8 mouse cellular contexts compared by ENCODE assay signal in genomic region chr11:23666526-23666925, GRCm38 (mm10). TPM values are rescaled to one million over a fixed set of nuclear protein-coding genes. Genes with fewer than 3 reads are reported as not detected.
DNase-seq lines count a peak whose midpoint lies in the region; ATAC-seq and TF ChIP-seq lines count a peak whose summit lies in the region.

No protein-coding gene starts in this region.

- peak overlapping the region; percentile 92 for H3K4me3 ChIP-seq in kidney, postnatal 0 days (replicated peaks; ENCODE audit: low read depth, low read length)
- peak overlapping the region; percentile 88 for H3K4me3 ChIP-seq in embryonic facial prominence, embryonic 11.5 days (ENCODE audit: low read depth, low read length)
- peak overlapping the region; percentile 96 for H3K4me3 ChIP-seq in hindbrain, postnatal 0 days (ENCODE audit: low read length)
- peak overlapping the region; percentile 83 for H3K4me3 ChIP-seq in myocyte

- H3K9ac ChIP-seq in kidney, postnatal 0 days (ENCODE audit: low read depth, low read length) = peak overlapping the region; percentile 94
- peak overlapping the region; percentile 91 for H3K9ac ChIP-seq in embryonic facial prominence, embryonic 11.5 days (replicated peaks; ENCODE audit: low read length)
- peak overlapping the region; percentile 85 for H3K9ac ChIP-seq in hindbrain, postnatal 0 days (replicated peaks; ENCODE audit: low read length)

- H3K9me3 ChIP-seq in kidney, postnatal 0 days (replicated peaks; ENCODE audit: low read length) = no peaks in the 10 kb centered on the region
- no peaks in the 10 kb centered on the region for H3K9me3 ChIP-seq in embryonic facial prominence, embryonic 11.5 days (replicated peaks; ENCODE audit: control insufficient read depth, low read length)
- H3K9me3 ChIP-seq in hindbrain, postnatal 0 days (ENCODE audit: low read length) = no peaks in the 10 kb centered on the region

- H3K27ac ChIP-seq in kidney, postnatal 0 days = peak overlapping the region; percentile 98
- H3K27ac ChIP-seq in embryonic facial prominence, embryonic 11.5 days (replicated peaks; ENCODE audit: low read depth, low read length) = peak overlapping the region; percentile 74
- peak overlapping the region; percentile 99 for H3K27ac ChIP-seq in hindbrain, postnatal 0 days

- peak overlapping the region; percentile 58 for H3K4me2 ChIP-seq in kidney, postnatal 0 days (ENCODE audit: low read length)
- H3K4me2 ChIP-seq in embryonic facial prominence, embryonic 11.5 days (ENCODE audit: low read depth, low read length) = peak overlapping the region; percentile 37
- peak overlapping the region; percentile 87 for H3K4me2 ChIP-seq in hindbrain, postnatal 0 days (ENCODE audit: low read depth, low read length)
- peak overlapping the region; percentile 93 for H3K4me2 ChIP-seq in myocyte (ENCODE audit: low read depth)

- 4% methylated on average over 5 of the region's 5 CpGs for WGBS in kidney, postnatal 0 days
- WGBS in embryonic facial prominence, embryonic 11.5 days = 8% methylated on average over 5 of the region's 5 CpGs
- 8% methylated on average over 5 of the region's 5 CpGs for WGBS in hindbrain, postnatal 0 days

- ATAC-seq in kidney, postnatal 0 days (replicated peaks; ENCODE audit: low FRiP score, low read depth) = no peak
- no peak; the same call in 1 of the 2 replicates for ATAC-seq in embryonic facial prominence, embryonic 11.5 days (replicated peaks; ENCODE audit: insufficient number of reproducible peaks, low FRiP score, low TSS enrichment, low read depth)
- no peak; the same call in 1 of the 2 replicates for ATAC-seq in hindbrain, postnatal 0 days

- peaks cover 3% of the 10 kb centered on the region; the same call in 1 of the 2 replicates for H3K36me3 ChIP-seq in kidney, postnatal 0 days (ENCODE audit: insufficient read depth, low read length)
- no peaks in the 10 kb centered on the region for H3K36me3 ChIP-seq in embryonic facial prominence, embryonic 11.5 days (replicated peaks; ENCODE audit: control insufficient read depth, insufficient read depth, low read depth, low read length)
- H3K36me3 ChIP-seq in hindbrain, postnatal 0 days (ENCODE audit: insufficient read depth, low read length) = no peaks in the 10 kb centered on the region
- peaks cover 10% of the 10 kb centered on the region for H3K36me3 ChIP-seq in myocyte (ENCODE audit: control insufficient read depth, insufficient read depth)

- H3K4me1 ChIP-seq in kidney, postnatal 0 days (replicated peaks; ENCODE audit: insufficient read depth, low read length) = 0 out of 2 replicates have a peak, but pooled peaks cover 5% of the 10 kb centered on the region
- no peaks in the 10 kb centered on the region for H3K4me1 ChIP-seq in embryonic facial prominence, embryonic 11.5 days (ENCODE audit: control insufficient read depth, insufficient read depth, low read length)
- 0 out of 2 replicates have a peak, but pooled peaks cover 5% of the 10 kb centered on the region for H3K4me1 ChIP-seq in hindbrain, postnatal 0 days (ENCODE audit: insufficient read depth, low read length)

- peak overlapping the region; percentile 68 for H3ac ChIP-seq in myocyte (ENCODE audit: control insufficient read depth, insufficient read length)

- DNase-seq in kidney, postnatal 0 days (ENCODE audit: low spot score) = no peak
- DNase-seq in kidney, postnatal 10 days = no peak
- DNase-seq in embryonic facial prominence, embryonic 11.5 days (ENCODE audit: low spot score) = peak; percentile 14
- peak; percentile 30 for DNase-seq in hindbrain, postnatal 0 days (ENCODE audit: low spot score)
- no peak for DNase-seq in left cerebral cortex, adult 18-20 months (ENCODE audit: low spot score in 2 of 2)
- DNase-seq in thymus, postnatal 25 days = no peak
- DNase-seq in spleen, adult 12 weeks (ENCODE audit: low spot score) = no peak

- peaks cover 51% of the 10 kb centered on the region for H3K79me2 ChIP-seq in myocyte (ENCODE audit: control insufficient read depth, insufficient read depth)

- no peak for TF ChIP-seq POLR2A in myocyte (IDR thresholded peaks at IDR 0.05; ENCODE audit: insufficient read length, low read depth)

- TF ChIP-seq CTCF in kidney, postnatal 0 days (IDR thresholded peaks at IDR 0.05; ENCODE audit: low read depth) = no peak
- TF ChIP-seq CTCF in hindbrain, postnatal 0 days (IDR thresholded peaks at IDR 0.05; ENCODE audit: low read depth) = no peak

- no peaks in the 10 kb centered on the region for H3K27me3 ChIP-seq in kidney, postnatal 0 days (ENCODE audit: insufficient read depth, low read length)
- no peaks in the 10 kb centered on the region for H3K27me3 ChIP-seq in embryonic facial prominence, embryonic 11.5 days (ENCODE audit: control insufficient read depth, insufficient read depth, low read length)
- H3K27me3 ChIP-seq in hindbrain, postnatal 0 days (ENCODE audit: insufficient read depth, low read length) = no peaks in the 10 kb centered on the region
- no peaks in the 10 kb centered on the region for H3K27me3 ChIP-seq in myocyte (ENCODE audit: control insufficient read depth, insufficient read depth, insufficient read length)

TF ChIP-seq in myocyte, 11 proteins besides CTCF, POLR2A, EP300 and RAD21:
- no peak for TF ChIP-seq MYOD1 (IDR thresholded peaks at IDR 0.05; ENCODE audit: control insufficient read depth in 1 of 3, insufficient read length in 2 of 3, low read depth in 2 of 3)
- TF ChIP-seq TCF3 (IDR thresholded peaks at IDR 0.05; ENCODE audit: insufficient read length, low read depth) = no peak
- TF ChIP-seq CEBPB (IDR thresholded peaks at IDR 0.05; ENCODE audit: insufficient read depth, poor library complexity, severe bottlenecking) = no peak
- TF ChIP-seq REST (IDR thresholded peaks at IDR 0.05; ENCODE audit: insufficient read depth, insufficient read length) = no peak
- TF ChIP-seq USF1 (IDR thresholded peaks at IDR 0.05; ENCODE audit: low read depth) = no peak
- TF ChIP-seq POLR2AphosphoS2 (IDR thresholded peaks at IDR 0.05; ENCODE audit: insufficient read length, low read depth) = no peak
- no peak for TF ChIP-seq MYOG (IDR thresholded peaks at IDR 0.05; ENCODE audit: control insufficient read depth in 1 of 3, insufficient read depth in 1 of 3, insufficient read length in 2 of 3, low read depth in 2 of 3)
- no peak for TF ChIP-seq SRF (IDR thresholded peaks at IDR 0.05; ENCODE audit: control insufficient read depth, insufficient read length, low read depth)
- no peak for TF ChIP-seq MAX (IDR thresholded peaks at IDR 0.05; ENCODE audit: low read depth)

RNA-seq across cellular contexts. Expression of gene Pex13, which starts 0.8 kb away (rescaled TPM):
- 32.4 and 32.9 TPM in 2 replicates for polyA plus RNA-seq in kidney, postnatal 0 days (2015; fragmentation: Nextera tagmentation; extraction: Ambion mirVana)
- 48.0 and 48.6 TPM in 2 replicates for polyA plus RNA-seq in embryonic facial prominence, embryonic 11.5 days (2014; fragmentation: Nextera tagmentation; extraction: Ambion mirVana)
- 16.1 and 19.5 TPM in 2 replicates for total RNA-seq in hindbrain, postnatal 0 days (2014; rRNA removed)
- 27.8 and 28.8 TPM in 2 replicates for polyA plus RNA-seq in hindbrain, postnatal 0 days (2015; fragmentation: Nextera tagmentation; extraction: Ambion mirVana)
- 12.3 TPM for polyA plus RNA-seq in myocyte (2012; fragmentation: generic; extraction: Trizol)
- total RNA-seq in left cerebral cortex, adult 18-20 months (2021) = 10 to 100 TPM; 24.4 to 27.0 TPM

RNA-seq across cellular contexts. Expression of gene Pus10, which starts 1.1 kb away (rescaled TPM):
- 19.3 and 20.2 TPM in 2 replicates for polyA plus RNA-seq in kidney, postnatal 0 days (2015; fragmentation: Nextera tagmentation; extraction: Ambion mirVana)
- polyA plus RNA-seq in embryonic facial prominence, embryonic 11.5 days (2014; fragmentation: Nextera tagmentation; extraction: Ambion mirVana) = 32.0 and 41.0 TPM in 2 replicates
- 9.0 and 11.8 TPM in 2 replicates for total RNA-seq in hindbrain, postnatal 0 days (2014; rRNA removed)
- polyA plus RNA-seq in hindbrain, postnatal 0 days (2015; fragmentation: Nextera tagmentation; extraction: Ambion mirVana) = 7.8 and 8.5 TPM in 2 replicates
- polyA plus RNA-seq in myocyte (2012; fragmentation: generic; extraction: Trizol) = 4.3 TPM
- 10 to 100 TPM; 15.0 to 15.3 TPM for total RNA-seq in left cerebral cortex, adult 18-20 months (2021)

RNA-seq across cellular contexts. Expression of gene 0610010F05Rik, which starts 33.1 kb away (rescaled TPM):
- polyA plus RNA-seq in kidney, postnatal 0 days (2015; fragmentation: Nextera tagmentation; extraction: Ambion mirVana) = 22.5 and 23.7 TPM in 2 replicates
- polyA plus RNA-seq in embryonic facial prominence, embryonic 11.5 days (2014; fragmentation: Nextera tagmentation; extraction: Ambion mirVana) = 36.8 and 42.1 TPM in 2 replicates
- total RNA-seq in hindbrain, postnatal 0 days (2014; rRNA removed) = 52.1 and 71.0 TPM in 2 replicates
- 122 and 124 TPM in 2 replicates for polyA plus RNA-seq in hindbrain, postnatal 0 days (2015; fragmentation: Nextera tagmentation; extraction: Ambion mirVana)
- polyA plus RNA-seq in myocyte (2012; fragmentation: generic; extraction: Trizol) = 3.1 TPM
- 10 to 100 TPM; 32.7 to 39.9 TPM for total RNA-seq in left cerebral cortex, adult 18-20 months (2021)

Comparison
In these comparisons a context has a peak if more than half of its experiments do, and no peak if none do; other contexts are left out.
1. DNase-seq: peak in embryonic facial prominence, embryonic 11.5 days (single experiment) and hindbrain, postnatal 0 days (single experiment); none in kidney, postnatal 0 days (single experiment), kidney, postnatal 10 days (single experiment), left cerebral cortex, adult 18-20 months (0 of 2), thymus, postnatal 25 days (single experiment) and spleen, adult 12 weeks (single experiment).
2. H3K4me2 ChIP-seq: peak in every context shown above with its lines; median percentile 93 in myocyte; 87 in hindbrain, postnatal 0 days; 58 in kidney, postnatal 0 days; 37 in embryonic facial prominence, embryonic 11.5 days.
3. Peak in every context shown above with its lines, with median percentiles within 50 percentile points of each other: H3K27ac ChIP-seq, H3K4me3 ChIP-seq and H3K9ac ChIP-seq.